Mouse (Mus musculus): ENCODE data around the gene Snx21.

GRCm38 (mm10) chr2:164785481-164786387 lies at the start of gene Snx21:
- TF ChIP-seq CTCF (IDR thresholded peaks at IDR 0.05; ENCODE audit: low read depth) (peak; percentile 76), EP300 (optimal IDR thresholded peaks at IDR 0.05) (no peak)
